Mouse (Mus musculus) hindbrain, embryonic 11.5 days (tissue): ENCODE measurements around the gene Ctsg. TPM values are rescaled to one million over a fixed set of nuclear protein-coding genes. Genes with fewer than 3 reads are reported as not detected.

Source experiments
- ATAC-seq: fragments of 200-750 bp; cut with Nextera tagmentation; 2 replicates; pipeline ENCODE4 v1.8.0; 2017; ENCODE audit warnings: mild to moderate bottlenecking, moderate TSS enrichment, moderate library complexity; ENCODE audit not compliant: low FRiP score
- DNase-seq: peaks from one replicate; pipeline ENCODE4 v3.0.0-alpha.2; 2015; ENCODE audit warnings: low spot score
- H3K27ac ChIP-seq: fragments of 300-500 bp; sonication (generic); 2 replicates; pipeline ENCODE4 v1.5.1; 2014; ENCODE audit warnings: mild to moderate bottlenecking, low read depth, low read length
- H3K27me3 ChIP-seq: fragments of 300-500 bp; sonication (generic); 2 replicates; pipeline ENCODE4 v1.6.1; 2014; ENCODE audit warnings: mild to moderate bottlenecking, low read length, moderate library complexity, mixed read lengths; ENCODE audit not compliant: control insufficient read depth, insufficient read depth
- H3K36me3 ChIP-seq: fragments of 300-500 bp; sonication (generic); 2 replicates; pipeline ENCODE4 v1.6.1; 2014; ENCODE audit warnings: mild to moderate bottlenecking, low read length, moderate library complexity, mixed read lengths; ENCODE audit not compliant: control insufficient read depth, insufficient read depth
- H3K4me1 ChIP-seq: fragments of 300-500 bp; sonication (generic); replicated peaks from 2 replicates; pipeline ENCODE4 v1.6.1; 2014; ENCODE audit warnings: low read length, mixed read lengths; ENCODE audit not compliant: control insufficient read depth, insufficient read depth
- H3K4me2 ChIP-seq: fragments of 300-500 bp; sonication (generic); replicated peaks from 2 replicates; pipeline ENCODE4 v1.6.1; 2014; ENCODE audit warnings: mild to moderate bottlenecking, low read depth, low read length
- H3K4me3 ChIP-seq: fragments of 300-500 bp; sonication (generic); 2 replicates; pipeline ENCODE4 v1.5.1; 2014; ENCODE audit warnings: low read depth, low read length
- H3K9ac ChIP-seq: fragments of 300-500 bp; sonication (generic); 2 replicates; pipeline ENCODE4 v1.6.1; 2014; ENCODE audit warnings: low read depth, low read length
- H3K9me3 ChIP-seq: fragments of 300-500 bp; sonication (generic); 2 replicates; pipeline ENCODE4 v1.6.1; 2016; ENCODE audit warnings: low read length; ENCODE audit not compliant: control insufficient read depth
- WGBS: fragments of 180-500 bp; shearing (Covaris S2); extraction: QIAGEN DNeasy Blood & Tissue Kit; methylation state at CpG from one replicate; pipeline ENCODE4 v1.1.7; 2014; 5-methylcytosine and 5-hydroxymethylcytosine counted together
- polyA plus RNA-seq: library from polyadenylated mRNA; unstranded; fragments of >200 nt; fragmentation: Nextera tagmentation; extraction: Ambion mirVana; gene quantifications from 2 replicates; pipeline ENCODE4 v1.2.1, GENCODE M21; 2014

The Ctsg gene
- polyA plus RNA-seq, 1 experiment from 2014 or later: not detected

DNA sequence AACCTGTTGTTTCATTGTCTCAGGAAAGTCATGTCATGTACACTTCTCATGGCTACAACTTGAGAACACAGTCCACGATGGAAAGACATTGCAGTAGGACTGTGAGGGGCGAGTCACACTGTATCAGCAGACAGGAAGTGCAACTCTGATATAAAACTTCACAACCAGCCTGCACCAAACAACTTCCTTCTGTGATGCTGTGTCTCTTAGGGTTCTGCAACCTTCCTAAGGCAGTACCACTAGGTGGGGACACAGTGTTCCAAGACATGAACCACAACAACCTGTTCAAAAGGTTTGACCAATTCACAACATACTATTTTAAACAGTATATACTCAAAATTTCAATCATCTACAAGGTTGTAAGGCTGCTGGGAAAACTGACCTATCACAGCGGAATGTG lies 47.0 kb downstream of the Ctsg start:
- Histone ChIP-seq H3K9me3 (no peaks in the 10 kb centered on the region), H3K4me2 (no peak overlapping the region), H3K36me3 (no peaks in the 10 kb centered on the region), H3K4me3 (no peak overlapping the region), H3K9ac (no peak overlapping the region), H3K4me1 (no peaks in the 10 kb centered on the region), H3K27ac (no peak overlapping the region), H3K27me3 (no peaks in the 10 kb centered on the region)
- ATAC-seq: no peak
- 87% methylated on average over 3 of the region's 3 CpGs for WGBS
- no peak for DNase-seq

Other genes with a start within 250 kb of the Ctsg start
- gene Nynrin, start 248.6 kb downstream of the Ctsg start, polyA plus RNA-seq: 8.3 and 8.8 TPM in 2 replicates
- gene Cbln3, start 218.2 kb downstream of the Ctsg start, polyA plus RNA-seq: 0.17 and 0.31 TPM in 2 replicates
- 7.8 and 9.3 TPM in 2 replicates for gene Khnyn, start 217.6 kb downstream of the Ctsg start, polyA plus RNA-seq
- 39.7 and 41.9 TPM in 2 replicates for gene Sdr39u1, start 202.3 kb downstream of the Ctsg start, polyA plus RNA-seq
- not detected in 2 replicates for gene Cma1, start 157.9 kb downstream of the Ctsg start, polyA plus RNA-seq
- not detected in 2 replicates for gene Cma2, start 151.6 kb downstream of the Ctsg start, polyA plus RNA-seq
- gene Mcpt1, start 84.6 kb downstream of the Ctsg start, polyA plus RNA-seq: not detected in 2 replicates
- gene Mcpt9, start 72.1 kb downstream of the Ctsg start, polyA plus RNA-seq: not detected in 2 replicates
- gene Mcpt2, start 60.5 kb downstream of the Ctsg start, polyA plus RNA-seq: not detected in 2 replicates
- not detected in 2 replicates for gene Mcpt4, start 40.3 kb downstream of the Ctsg start, polyA plus RNA-seq
- gene Mcpt8, start 17.3 kb downstream of the Ctsg start, polyA plus RNA-seq: not detected in 2 replicates
- not detected in 2 replicates for gene Gzme, start 18.1 kb upstream of the Ctsg start, polyA plus RNA-seq
- not detected in 2 replicates for gene Gzmd, start 30.0 kb upstream of the Ctsg start, polyA plus RNA-seq
- not detected in 2 replicates for gene Gzmg, start 57.0 kb upstream of the Ctsg start, polyA plus RNA-seq
- not detected in 2 replicates for gene Gzmn, start 72.0 kb upstream of the Ctsg start, polyA plus RNA-seq
- gene Gzmf, start 108.8 kb upstream of the Ctsg start, polyA plus RNA-seq: not detected in 2 replicates
- gene Gzmc, start 132.1 kb upstream of the Ctsg start, polyA plus RNA-seq: not detected in 2 replicates
- 0.11 TPM in 1 of 2 replicates, not detected in the other for gene Gzmb, start 159.7 kb upstream of the Ctsg start, polyA plus RNA-seq